Mouse (Mus musculus) liver, embryonic 13.5 days (tissue): ENCODE results near the gene Mrrf. TPM values are rescaled to one million over a fixed set of nuclear protein-coding genes. Genes with fewer than 3 reads are reported as not detected.

Source experiments
- ATAC-seq: fragments of 200-750 bp; cut with Nextera tagmentation; 2 replicates; pipeline ENCODE4 v1.8.0; 2017; ENCODE audit warnings: low read depth, mild to moderate bottlenecking, moderate number of reproducible peaks, moderate library complexity
- DNase-seq: peaks from one replicate; pipeline ENCODE4 v3.0.0; 2022
- H3K27ac ChIP-seq: fragments of 300-500 bp; sonication (generic); 2 replicates; pipeline ENCODE4 v1.5.1; 2015; ENCODE audit warnings: moderate library complexity, mild to moderate bottlenecking, inconsistent platforms
- H3K27me3 ChIP-seq: fragments of 300-500 bp; sonication (generic); 2 replicates; pipeline ENCODE4 v1.6.1; 2015; ENCODE audit warnings: mild to moderate bottlenecking, inconsistent platforms
- H3K36me3 ChIP-seq: fragments of 300-500 bp; sonication (generic); 2 replicates; pipeline ENCODE4 v1.6.1; 2015; ENCODE audit warnings: mild to moderate bottlenecking, inconsistent platforms
- H3K4me1 ChIP-seq: fragments of 300-500 bp; sonication (generic); replicated peaks from 2 replicates; pipeline ENCODE4 v1.6.1; 2015; ENCODE audit warnings: inconsistent platforms
- H3K4me2 ChIP-seq: fragments of 300-500 bp; sonication (generic); 2 replicates; pipeline ENCODE4 v1.6.1; 2015; ENCODE audit warnings: inconsistent platforms, mild to moderate bottlenecking, moderate library complexity
- H3K4me3 ChIP-seq: fragments of 300-500 bp; sonication (generic); replicated peaks from 2 replicates; pipeline ENCODE4 v1.5.1; 2015; ENCODE audit warnings: mild to moderate bottlenecking, inconsistent platforms
- H3K9ac ChIP-seq: fragments of 300-500 bp; sonication (generic); 2 replicates; pipeline ENCODE4 v1.6.1; 2015; ENCODE audit warnings: mild to moderate bottlenecking, inconsistent platforms
- H3K9me3 ChIP-seq: fragments of 300-500 bp; sonication (generic); replicated peaks from 2 replicates; pipeline ENCODE4 v1.6.1; 2016; ENCODE audit warnings: inconsistent platforms
- WGBS: fragments of 180-500 bp; shearing (Covaris S2); methylation state at CpG from one replicate; pipeline ENCODE4 v1.1.7; 2015; ENCODE audit not compliant: insufficient replicate concordance; 5-methylcytosine and 5-hydroxymethylcytosine counted together
- polyA plus RNA-seq: library from polyadenylated mRNA; unstranded; fragments of >200 nt; fragmentation: Nextera tagmentation; extraction: Ambion mirVana; gene quantifications from 2 replicates; pipeline ENCODE4 v1.2.1, GENCODE M21; 2015

Gene Mrrf
- polyA plus RNA-seq, 1 experiment from 2014 or later: 21.5 TPM

DNA sequence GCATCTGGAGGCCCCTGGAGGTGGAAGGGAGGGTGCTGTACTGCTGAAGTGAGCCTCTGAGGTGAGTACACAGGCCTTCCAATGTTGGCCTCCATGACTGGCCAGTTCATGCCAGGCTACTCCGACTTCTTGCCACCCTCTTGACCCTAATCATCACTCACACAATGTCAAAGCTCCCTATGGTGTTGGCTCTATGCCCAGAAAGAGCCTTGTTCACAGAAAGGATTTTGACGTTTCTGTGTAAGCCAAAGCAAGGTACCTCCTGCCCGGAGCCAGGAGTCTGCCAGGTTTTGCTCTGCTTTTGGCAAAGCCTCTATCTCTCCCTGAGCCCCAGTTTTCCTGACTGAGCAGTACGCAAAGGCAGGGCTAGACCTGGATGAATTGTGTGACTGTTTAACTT, 99.7 kb downstream of the Mrrf start:
- H3K27me3 ChIP-seq: peaks cover 8% of the 10 kb centered on the region; the same call in 1 of the 2 replicates
- no peak overlapping the region for H3K9ac ChIP-seq
- H3K4me2 ChIP-seq: peak overlapping the region; percentile 8; the same call in 1 of the 2 replicates
- H3K9me3 ChIP-seq: no peaks in the 10 kb centered on the region
- no peak for DNase-seq
- 0 out of 2 replicates have a peak overlapping the region, but pooled peaks have one; percentile 7 for H3K27ac ChIP-seq
- no peak overlapping the region for H3K4me3 ChIP-seq
- H3K4me1 ChIP-seq: peaks cover 37% of the 10 kb centered on the region
- 46% methylated on average over 4 of the region's 4 CpGs for WGBS
- no peak for ATAC-seq
- peaks cover 8% of the 10 kb centered on the region for H3K36me3 ChIP-seq

DNA sequence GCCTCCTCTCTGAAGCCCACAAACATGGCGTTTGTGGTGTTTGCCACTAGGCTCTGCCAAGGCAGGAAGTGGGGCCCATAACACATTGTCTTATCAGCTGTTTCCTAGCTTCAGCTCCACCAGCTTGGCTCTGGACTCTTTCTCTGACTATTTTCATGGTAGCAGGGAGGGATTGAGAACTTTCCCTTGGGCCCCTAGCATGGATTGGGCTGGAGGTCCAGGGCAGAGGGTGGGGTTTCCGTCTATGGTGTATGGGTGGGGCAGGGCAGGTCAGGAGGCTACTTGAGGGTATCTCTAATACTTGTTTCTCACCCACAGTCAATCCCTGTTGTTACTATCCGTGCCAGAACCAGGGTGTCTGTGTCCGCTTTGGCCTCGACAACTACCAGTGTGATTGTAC, 100.7 kb downstream of the Mrrf start:
- Histone ChIP-seq H3K9ac (no peak overlapping the region), H3K4me3 (no peak overlapping the region), H3K9me3 (no peaks in the 10 kb centered on the region), H3K36me3 (peaks cover 8% of the 10 kb centered on the region), H3K4me1 (peaks cover 37% of the 10 kb centered on the region), H3K27ac (no peak overlapping the region), H3K4me2 (no peak overlapping the region), H3K27me3 (no peaks in the 10 kb centered on the region; the same call in 1 of the 2 replicates)
- 60% methylated on average over 5 of the region's 5 CpGs for WGBS
- DNase-seq (no peak), ATAC-seq (no peak)

DNA sequence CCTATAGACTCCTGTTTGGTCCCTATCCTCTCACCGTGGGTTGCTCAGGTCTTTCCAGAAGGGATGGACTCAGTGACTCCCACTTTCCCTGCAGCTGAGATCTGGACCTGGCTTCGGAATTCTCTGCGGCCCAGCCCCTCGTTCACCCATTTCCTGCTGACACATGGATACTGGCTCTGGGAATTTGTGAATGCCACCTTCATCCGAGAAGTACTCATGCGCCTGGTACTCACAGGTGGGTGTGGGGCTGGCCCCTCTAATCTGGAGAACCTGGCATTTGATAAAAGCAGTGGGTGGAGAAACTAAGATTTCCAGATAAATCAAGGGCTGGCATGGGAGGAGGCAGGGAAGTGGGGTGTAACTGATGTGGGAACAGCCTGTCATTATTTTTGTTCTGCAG, 101.4 kb downstream of the Mrrf start:
- H3K36me3 ChIP-seq: peaks cover 8% of the 10 kb centered on the region
- no peak overlapping the region for H3K27ac ChIP-seq
- H3K9me3 ChIP-seq: no peaks in the 10 kb centered on the region
- whole genome bisulfite sequencing: 77% methylated on average over 6 of the region's 6 CpGs
- H3K4me3 ChIP-seq: no peak overlapping the region
- no peak for DNase-seq
- H3K4me1 ChIP-seq: peaks cover 34% of the 10 kb centered on the region
- no peak overlapping the region for H3K4me2 ChIP-seq
- no peak overlapping the region for H3K9ac ChIP-seq
- ATAC-seq: no peak
- H3K27me3 ChIP-seq: no peaks in the 10 kb centered on the region

DNA sequence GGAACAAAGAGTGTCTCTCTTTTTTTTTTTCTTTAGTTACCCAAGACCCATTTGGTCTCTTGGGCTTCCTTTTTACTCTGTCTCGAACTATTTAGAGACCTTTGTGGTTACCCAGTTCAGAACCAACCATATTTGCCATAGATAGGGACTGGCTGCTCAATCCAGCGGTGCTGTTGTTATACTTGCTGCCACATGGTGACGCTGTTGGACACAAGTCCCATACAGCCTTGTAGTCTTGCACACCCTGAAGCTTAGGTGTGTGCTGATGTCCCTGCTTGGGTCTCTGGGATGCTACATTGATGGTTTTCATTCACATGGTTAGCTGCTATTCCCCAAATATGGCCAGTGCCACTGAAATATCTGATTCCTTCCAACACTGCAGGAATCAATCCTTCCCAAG, 102.3 kb downstream of the Mrrf start:
- Histone ChIP-seq H3K4me1 (peaks cover 37% of the 10 kb centered on the region), H3K27me3 (no peaks in the 10 kb centered on the region), H3K4me3 (no peak overlapping the region), H3K4me2 (no peak overlapping the region), H3K27ac (no peak overlapping the region), H3K36me3 (peaks cover 8% of the 10 kb centered on the region), H3K9ac (no peak overlapping the region), H3K9me3 (no peaks in the 10 kb centered on the region)
- WGBS: 62% methylated on average over 3 of the region's 3 CpGs
- no peak for ATAC-seq
- no peak for DNase-seq

DNA sequence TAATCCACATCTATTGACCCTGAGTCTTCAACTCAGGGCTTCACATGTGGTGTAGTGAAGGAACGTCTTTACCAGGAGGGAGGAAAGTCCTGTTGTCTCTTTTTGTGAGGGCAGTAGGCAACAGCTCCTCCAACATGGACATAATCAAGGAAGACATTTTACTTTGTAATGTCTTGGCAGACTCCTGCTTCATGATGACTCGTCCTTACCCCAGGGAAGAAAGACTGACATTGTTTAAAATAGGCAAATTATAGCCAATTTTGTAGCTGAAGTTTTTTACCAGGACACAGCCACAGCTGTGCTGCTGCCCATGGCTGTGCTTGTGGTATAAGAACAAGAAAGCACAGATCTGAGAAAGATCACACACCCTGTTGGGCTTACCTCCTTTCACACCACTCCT, 102.8 kb downstream of the Mrrf start:
- WGBS: 58% methylated on average over 2 of the region's 2 CpGs

More for the DNA sequence above, 102.8 kb downstream of the Mrrf start:
- Histone ChIP-seq H3K4me1 (peaks cover 38% of the 10 kb centered on the region), H3K36me3 (peaks cover 8% of the 10 kb centered on the region), H3K4me2 (no peak overlapping the region), H3K9me3 (no peaks in the 10 kb centered on the region), H3K9ac (no peak overlapping the region), H3K4me3 (no peak overlapping the region), H3K27ac (no peak overlapping the region), H3K27me3 (no peaks in the 10 kb centered on the region)
- ATAC-seq (no peak), DNase-seq (no peak)

Other genes starting within 250 kb of the Mrrf start
- gene Ttll11, start 156.5 kb upstream of the Mrrf start, polyA plus RNA-seq: 0.91 and 0.93 TPM in 2 replicates
- 152 and 156 TPM in 2 replicates for gene Ndufa8, start 87.0 kb upstream of the Mrrf start, polyA plus RNA-seq
- gene Morn5, start 86.9 kb upstream of the Mrrf start, polyA plus RNA-seq: not detected in 2 replicates
- gene Lhx6, start 31.0 kb upstream of the Mrrf start, polyA plus RNA-seq: 0.16 and 0.19 TPM in 2 replicates
- 23.6 and 27.2 TPM in 2 replicates for gene Rbm18, start 384 bp downstream of the Mrrf start, polyA plus RNA-seq
- gene Ptgs1, start 94.0 kb downstream of the Mrrf start, polyA plus RNA-seq: 18.6 and 20.5 TPM in 2 replicates
- gene Olfr338, start 237.1 kb downstream of the Mrrf start, polyA plus RNA-seq: not detected in 2 replicates